Mouse (Mus musculus) midbrain, embryonic 11.5 days (tissue): ENCODE measurements around the gene Bach2. TPM values are rescaled to one million over a fixed set of nuclear protein-coding genes. Genes with fewer than 3 reads are reported as not detected.
A peak's percentile ranks its signal among the peaks of the same experiment; 100 is the strongest.

ENCODE experiments used
- ATAC-seq: fragments of 200-750 bp; cut with Nextera tagmentation; 2 replicates; pipeline ENCODE4 v1.8.0; 2017; ENCODE audit warnings: moderate TSS enrichment, moderate library complexity; ENCODE audit not compliant: low FRiP score
- DNase-seq: peaks from one replicate; pipeline ENCODE4 v3.0.0; 2015; ENCODE audit warnings: low spot score; ENCODE audit errors: missing footprints
- H3K27ac ChIP-seq: fragments of 300-500 bp; sonication (generic); 2 replicates; pipeline ENCODE4 v1.5.1; 2014; ENCODE audit warnings: low read depth, low read length
- H3K27me3 ChIP-seq: fragments of 300-500 bp; sonication (generic); 2 replicates; pipeline ENCODE4 v1.6.1; 2014; ENCODE audit warnings: mild to moderate bottlenecking, low read length, moderate library complexity, mixed read lengths; ENCODE audit not compliant: control insufficient read depth, insufficient read depth
- H3K36me3 ChIP-seq: fragments of 300-500 bp; sonication (generic); 2 replicates; pipeline ENCODE4 v1.6.1; 2014; ENCODE audit warnings: mild to moderate bottlenecking, low read length, moderate library complexity, mixed read lengths; ENCODE audit not compliant: control insufficient read depth, insufficient read depth
- H3K4me1 ChIP-seq: fragments of 300-500 bp; sonication (generic); 2 replicates; pipeline ENCODE4 v1.6.1; 2014; ENCODE audit warnings: low read length; ENCODE audit not compliant: control insufficient read depth, insufficient read depth
- H3K4me2 ChIP-seq: fragments of 300-500 bp; sonication (generic); 2 replicates; pipeline ENCODE4 v1.6.1; 2014; ENCODE audit warnings: mild to moderate bottlenecking, moderate library complexity
- H3K4me3 ChIP-seq: fragments of 300-500 bp; sonication (generic); 2 replicates; pipeline ENCODE4 v1.5.1; 2014; ENCODE audit warnings: low read depth, low read length
- H3K9ac ChIP-seq: fragments of 300-500 bp; sonication (generic); 2 replicates; pipeline ENCODE4 v1.6.1; 2014; ENCODE audit warnings: low read length
- H3K9me3 ChIP-seq: fragments of 300-500 bp; sonication (generic); 2 replicates; pipeline ENCODE4 v1.6.1; 2016; ENCODE audit warnings: low read length; ENCODE audit not compliant: control insufficient read depth
- WGBS: fragments of 180-500 bp; shearing (Covaris S2); extraction: QIAGEN DNeasy Blood & Tissue Kit; methylation state at CpG from one replicate; pipeline ENCODE4 v1.1.7; 2014; 5-methylcytosine and 5-hydroxymethylcytosine counted together
- polyA plus RNA-seq: library from polyadenylated mRNA; unstranded; fragments of >200 nt; fragmentation: Nextera tagmentation; extraction: Ambion mirVana; gene quantifications from 2 replicates; pipeline ENCODE4 v1.2.1, GENCODE M21; 2014

The Bach2 gene
- polyA plus RNA-seq, 1 experiment from 2014 or later: 13.2 TPM

DNA sequence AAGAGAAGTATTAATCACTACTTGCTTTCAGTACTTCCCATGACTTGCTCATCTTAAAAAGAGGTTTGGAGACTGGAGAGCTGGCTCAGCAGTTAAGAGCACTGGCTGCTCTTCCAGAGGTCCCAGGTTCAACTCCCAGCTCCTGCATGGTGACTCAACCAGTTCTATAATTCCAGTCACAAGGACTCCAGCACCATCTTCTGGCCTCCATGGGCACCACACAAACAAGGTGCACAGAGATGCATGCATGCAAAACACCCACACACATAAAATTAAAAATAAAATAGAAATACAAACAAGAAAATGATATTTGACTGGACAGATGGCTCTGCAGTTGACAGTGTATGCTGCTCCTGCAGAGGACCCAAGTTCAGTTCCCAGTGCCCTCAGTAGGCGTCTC lies 336.0 kb downstream of the Bach2 start:
- Histone ChIP-seq H3K4me2 (no peak overlapping the region), H3K27ac (no peak overlapping the region), H3K36me3 (no peaks in the 10 kb centered on the region), H3K9ac (no peak overlapping the region), H3K4me3 (no peak overlapping the region), H3K4me1 (peaks cover 13% of the 10 kb centered on the region), H3K9me3 (no peaks in the 10 kb centered on the region), H3K27me3 (no peaks in the 10 kb centered on the region)
- 92% methylated on average over 1 of the region's 1 CpGs for WGBS
- ATAC-seq (no peak), DNase-seq (no peak)

DNA sequence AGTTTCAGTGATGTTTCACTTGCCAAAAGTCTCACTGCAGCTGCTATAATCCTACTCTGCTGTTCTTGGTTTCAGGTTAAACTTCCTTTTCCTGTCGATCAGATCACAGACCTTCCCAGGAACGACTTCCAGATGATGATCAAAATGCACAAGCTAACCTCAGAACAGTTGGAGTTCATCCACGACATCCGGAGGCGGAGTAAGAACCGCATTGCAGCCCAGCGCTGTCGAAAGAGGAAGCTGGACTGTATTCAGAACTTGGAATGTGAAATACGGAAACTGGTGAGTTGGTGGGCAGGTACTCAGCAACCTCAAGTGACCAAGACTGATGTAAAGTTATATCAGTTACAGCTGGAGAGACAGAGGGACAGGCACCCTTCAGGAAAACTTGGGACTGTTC lies 336.6 kb downstream of the Bach2 start:
- H3K4me2 ChIP-seq: no peak overlapping the region
- H3K9ac ChIP-seq: no peak overlapping the region
- H3K9me3 ChIP-seq: no peaks in the 10 kb centered on the region
- no peaks in the 10 kb centered on the region for H3K27me3 ChIP-seq
- DNase-seq (no peak), ATAC-seq (no peak)
- H3K36me3 ChIP-seq: no peaks in the 10 kb centered on the region; the same call in 1 of the 2 replicates
- H3K4me3 ChIP-seq: no peak overlapping the region
- H3K27ac ChIP-seq: no peak overlapping the region
- H3K4me1 ChIP-seq: peaks cover 9% of the 10 kb centered on the region
- WGBS: 79% methylated on average over 9 of the region's 9 CpGs

DNA sequence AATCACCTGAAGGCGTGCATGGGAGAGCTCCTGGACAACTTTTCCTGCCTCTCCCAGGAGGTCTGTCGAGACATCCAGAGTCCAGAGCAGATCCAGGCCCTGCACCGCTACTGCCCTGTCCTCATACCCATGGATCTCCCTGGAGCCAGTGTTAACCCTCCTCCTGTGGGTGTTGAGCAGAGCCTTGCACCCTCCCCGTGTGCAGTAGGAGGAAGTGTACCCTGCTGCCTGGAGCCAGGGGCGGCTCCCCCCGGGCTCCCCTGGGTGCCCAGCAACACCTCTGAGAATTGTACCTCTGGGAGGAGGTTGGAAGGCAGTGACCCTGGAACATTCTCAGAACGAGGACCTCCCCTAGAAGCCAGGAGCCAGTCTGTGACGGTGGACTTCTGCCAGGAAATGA lies 341.2 kb downstream of the Bach2 start:
- H3K9me3 ChIP-seq: no peaks in the 10 kb centered on the region
- DNase-seq (no peak), ATAC-seq (no peak)
- no peak overlapping the region for H3K27ac ChIP-seq
- H3K27me3 ChIP-seq: no peaks in the 10 kb centered on the region
- H3K4me2 ChIP-seq: no peak overlapping the region
- H3K36me3 ChIP-seq: no peaks in the 10 kb centered on the region; the same call in 1 of the 2 replicates
- 0 out of 2 replicates have a peak, but pooled peaks cover 3% of the 10 kb centered on the region for H3K4me1 ChIP-seq
- no peak overlapping the region for H3K9ac ChIP-seq
- H3K4me3 ChIP-seq: no peak overlapping the region
- WGBS: 85% methylated on average over 8 of the region's 8 CpGs

DNA sequence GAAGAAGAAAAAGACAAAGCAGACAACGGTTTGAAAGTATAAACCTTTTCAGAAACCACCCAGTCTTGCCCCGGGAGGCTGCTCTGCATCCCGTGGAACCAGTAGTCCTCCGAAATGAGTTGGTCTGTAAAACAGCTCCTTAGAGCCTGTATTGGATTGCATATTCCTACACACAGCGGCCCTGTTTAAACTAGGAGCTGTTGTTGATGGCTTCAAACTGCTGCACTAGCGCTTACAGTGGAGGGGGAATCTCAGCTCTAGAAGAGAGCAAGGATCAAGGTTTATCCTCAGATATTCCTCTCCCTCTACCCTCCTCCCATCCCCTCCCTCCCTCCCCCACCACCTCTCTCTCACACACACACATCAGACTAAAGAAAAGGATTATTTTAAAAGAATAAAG lies 345.6 kb downstream of the Bach2 start:
- H3K27ac ChIP-seq: no peak overlapping the region
- no peaks in the 10 kb centered on the region; the same call in 1 of the 2 replicates for H3K36me3 ChIP-seq
- no peak for DNase-seq
- no peak overlapping the region for H3K4me2 ChIP-seq
- no peaks in the 10 kb centered on the region for H3K27me3 ChIP-seq
- 71% methylated on average over 6 of the region's 6 CpGs for WGBS
- no peak overlapping the region for H3K4me3 ChIP-seq
- 0 out of 2 replicates have a peak, but pooled peaks cover 3% of the 10 kb centered on the region for H3K4me1 ChIP-seq
- no peaks in the 10 kb centered on the region for H3K9me3 ChIP-seq
- no peak for ATAC-seq
- no peak overlapping the region for H3K9ac ChIP-seq

DNA sequence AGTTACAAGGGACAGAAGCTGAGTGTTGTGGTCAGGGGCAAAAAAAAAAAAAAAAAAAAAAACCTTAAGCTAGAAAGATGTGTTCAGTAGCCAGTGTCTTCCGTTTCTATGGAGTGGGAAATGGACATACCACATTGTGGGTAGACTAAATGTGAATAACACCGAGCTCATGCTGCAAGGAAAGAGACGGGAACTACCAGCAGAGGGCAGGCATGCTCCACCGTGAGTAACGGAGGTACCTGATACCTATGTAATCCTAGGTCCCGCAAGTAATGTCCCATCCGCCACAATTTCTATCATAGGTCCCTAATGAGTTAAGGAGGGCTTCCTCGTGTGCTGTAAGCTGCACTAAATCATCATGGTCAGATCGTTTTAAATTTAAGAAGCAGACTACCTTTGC lies 348.0 kb downstream of the Bach2 start:
- no peaks in the 10 kb centered on the region for H3K36me3 ChIP-seq
- no peak overlapping the region for H3K9ac ChIP-seq
- H3K4me3 ChIP-seq: no peak overlapping the region
- H3K27ac ChIP-seq: no peak overlapping the region
- no peaks in the 10 kb centered on the region for H3K27me3 ChIP-seq
- H3K4me1 ChIP-seq: 0 out of 2 replicates have a peak, but pooled peaks cover 3% of the 10 kb centered on the region
- no peak for ATAC-seq
- H3K9me3 ChIP-seq: no peaks in the 10 kb centered on the region
- H3K4me2 ChIP-seq: no peak overlapping the region
- 13% methylated on average over 9 of the region's 9 CpGs for WGBS
- peak; percentile 89 for DNase-seq

DNA sequence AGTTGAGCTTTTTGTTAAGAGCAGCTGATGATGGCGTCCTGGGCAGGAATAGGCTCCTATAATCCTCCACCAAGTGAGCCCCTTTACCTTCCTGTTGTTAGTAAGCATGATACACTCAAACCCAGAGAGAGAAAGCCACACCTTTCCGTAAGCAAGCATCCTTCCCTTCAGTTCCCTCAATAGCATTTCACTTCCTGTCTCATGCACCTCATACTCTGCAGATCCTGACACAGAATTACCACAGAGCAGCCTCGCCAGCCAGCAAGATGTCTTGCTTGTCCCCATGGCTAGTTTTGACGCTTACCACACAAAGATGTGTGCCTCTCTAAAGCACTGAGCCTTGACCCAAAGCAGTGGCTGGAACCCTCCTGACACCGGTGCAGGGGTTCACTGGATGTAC lies 348.9 kb downstream of the Bach2 start:
- ATAC-seq: no peak

DNA sequence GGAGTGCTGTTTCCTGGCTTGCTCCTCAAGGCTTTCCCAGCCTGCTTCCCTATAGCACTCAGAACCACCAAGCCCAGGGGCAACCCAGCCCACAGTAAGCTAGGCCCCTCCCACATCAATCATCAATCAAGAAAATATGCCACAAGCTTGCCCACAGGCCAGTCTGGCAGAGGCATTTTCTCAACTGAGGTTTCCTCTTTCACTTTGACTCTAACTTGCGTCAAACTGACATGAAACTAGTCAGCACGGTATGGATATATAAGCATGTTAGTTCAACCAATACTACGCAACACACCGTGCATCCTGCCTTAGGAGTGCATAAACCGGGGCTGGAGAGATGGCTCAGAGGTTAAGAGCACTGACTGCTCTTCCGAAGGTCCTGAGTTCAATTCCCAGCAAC lies 349.6 kb downstream of the Bach2 start:
- no peaks in the 10 kb centered on the region for H3K27me3 ChIP-seq
- ATAC-seq (no peak), DNase-seq (no peak)
- no peaks in the 10 kb centered on the region for H3K9me3 ChIP-seq
- H3K4me3 ChIP-seq: no peak overlapping the region
- WGBS: 93% methylated on average over 6 of the region's 6 CpGs
- H3K36me3 ChIP-seq: no peaks in the 10 kb centered on the region
- H3K4me2 ChIP-seq: no peak overlapping the region
- no peak overlapping the region for H3K9ac ChIP-seq
- H3K27ac ChIP-seq: no peak overlapping the region
- H3K4me1 ChIP-seq: no peaks in the 10 kb centered on the region

More for the DNA sequence above, 348.9 kb downstream of the Bach2 start:
- no peaks in the 10 kb centered on the region for H3K4me1 ChIP-seq
- H3K9me3 ChIP-seq: no peaks in the 10 kb centered on the region
- H3K4me3 ChIP-seq: no peak overlapping the region
- WGBS: 84% methylated on average over 5 of the region's 5 CpGs
- no peaks in the 10 kb centered on the region for H3K36me3 ChIP-seq
- no peak overlapping the region for H3K9ac ChIP-seq
- no peak for DNase-seq
- H3K27ac ChIP-seq: no peak overlapping the region
- no peak overlapping the region for H3K4me2 ChIP-seq
- no peaks in the 10 kb centered on the region for H3K27me3 ChIP-seq

DNA sequence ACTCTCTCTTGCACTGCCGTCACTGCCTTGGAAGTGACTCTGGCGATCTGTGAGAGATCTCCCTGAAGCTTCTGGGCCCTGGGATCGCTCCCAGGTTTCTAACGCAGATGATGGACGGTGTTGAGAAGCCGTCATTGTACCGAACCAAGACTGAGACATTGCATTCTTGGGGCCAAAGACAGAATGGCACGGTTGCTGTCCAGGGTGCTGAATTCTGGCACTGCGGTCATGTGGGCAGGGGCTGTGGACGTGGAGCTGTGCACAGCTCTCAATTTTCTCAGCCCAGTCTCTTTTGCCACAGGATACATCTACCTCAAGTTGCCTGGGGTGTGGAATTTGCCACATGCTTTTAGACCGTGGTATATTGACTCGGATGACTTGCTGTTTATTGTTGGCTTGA lies 362.5 kb downstream of the Bach2 start:
- ATAC-seq: no peak
- Histone ChIP-seq H3K4me2 (no peak overlapping the region), H3K4me1 (no peaks in the 10 kb centered on the region), H3K9me3 (no peaks in the 10 kb centered on the region), H3K27me3 (no peaks in the 10 kb centered on the region), H3K4me3 (no peak overlapping the region), H3K36me3 (no peaks in the 10 kb centered on the region), H3K27ac (no peak overlapping the region), H3K9ac (no peak overlapping the region)
- 30% methylated on average over 12 of the region's 12 CpGs for WGBS
- DNase-seq: peak; percentile 94

DNA sequence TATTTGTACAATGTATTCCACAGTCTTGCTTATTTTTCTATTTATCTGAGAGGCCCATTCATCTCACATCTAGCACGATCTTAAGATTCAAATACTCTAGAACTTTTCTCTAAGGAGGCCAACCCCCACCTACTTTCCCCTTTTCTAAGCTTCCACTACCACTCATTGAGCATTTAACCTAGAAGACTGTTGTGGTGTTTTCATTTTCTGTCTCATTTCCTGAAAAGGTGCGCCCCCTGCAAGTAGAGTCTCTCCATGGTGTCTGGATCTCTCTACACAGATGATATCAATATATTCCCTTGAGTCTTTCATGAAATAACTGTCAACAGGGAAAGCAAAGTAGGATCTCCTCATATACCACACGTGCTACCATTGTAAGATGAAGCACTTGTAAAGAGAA lies 364.1 kb downstream of the Bach2 start, which contains the start of gene Gja10:
Gene Gja10, minus strand, starts transcription at position 101 of the 400 bp plus-strand sequence.
- DNase-seq (no peak), ATAC-seq (no peak)
- H3K27me3 ChIP-seq: no peaks in the 10 kb centered on the region
- no peak within 1 kb of the TSS for H3K4me2 ChIP-seq
- H3K9me3 ChIP-seq: no peaks in the 10 kb centered on the region
- H3K4me1 ChIP-seq: no peaks in the 10 kb centered on the region
- no peaks in the 10 kb centered on the region for H3K36me3 ChIP-seq
- WGBS: 64% methylated on average over 3 of the region's 3 CpGs
- no peak within 1 kb of the TSS for H3K9ac ChIP-seq
- H3K27ac ChIP-seq: no peak within 1 kb of the TSS
- no peak within 1 kb of the TSS for H3K4me3 ChIP-seq
